Mouse (Mus musculus) embryonic facial prominence, embryonic 10.5 days (tissue): ENCODE measurements around the gene Foxj2. TPM values are rescaled to one million over a fixed set of nuclear protein-coding genes. Genes with fewer than 3 reads are reported as not detected.

Source experiments
- DNase-seq: peaks from one replicate; pipeline ENCODE4 v3.0.0-alpha.2; 2017; ENCODE audit warnings: low spot score
- H3K27ac ChIP-seq: fragments of 300-500 bp; sonication (generic); replicated peaks from 2 replicates; pipeline ENCODE4 v1.5.1; 2016; ENCODE audit warnings: mild to moderate bottlenecking
- H3K27me3 ChIP-seq: fragments of 300-500 bp; sonication (generic); replicated peaks from 2 replicates; pipeline ENCODE4 v1.6.1; 2016; ENCODE audit warnings: low read depth, mild to moderate bottlenecking; ENCODE audit not compliant: poor library complexity, severe bottlenecking
- H3K36me3 ChIP-seq: fragments of 300-500 bp; sonication (generic); replicated peaks from 2 replicates; pipeline ENCODE4 v1.6.1; 2016; ENCODE audit warnings: mild to moderate bottlenecking, moderate library complexity
- H3K4me1 ChIP-seq: fragments of 300-500 bp; sonication (generic); 2 replicates; pipeline ENCODE4 v1.6.1; 2016
- H3K4me3 ChIP-seq: fragments of 300-500 bp; sonication (generic); 2 replicates; pipeline ENCODE4 v1.5.1; 2016; ENCODE audit warnings: mild to moderate bottlenecking, moderate library complexity
- H3K9me3 ChIP-seq: fragments of 300-500 bp; sonication (generic); 2 replicates; pipeline ENCODE4 v1.6.1; 2016; ENCODE audit warnings: mild to moderate bottlenecking
- WGBS: fragments of 180-500 bp; shearing (Covaris S2); methylation state at CpG from one replicate; pipeline ENCODE4 v1.1.7; 2016; 5-methylcytosine and 5-hydroxymethylcytosine counted together
- microRNA-seq: library from miRNA; unstranded; fragments of <30 nt; microRNA quantifications from one replicate; pipeline ENCODE4, GENCODE M21; 2017
- polyA plus RNA-seq: library from polyadenylated mRNA; unstranded; fragments of >200 nt; fragmentation: Nextera tagmentation; extraction: Ambion mirVana; gene quantifications from 2 replicates; pipeline ENCODE4 v1.2.1, GENCODE M21; 2016

The Foxj2 gene
- polyA plus RNA-seq, 1 experiment from 2014 or later = 2.9 TPM

DNA sequence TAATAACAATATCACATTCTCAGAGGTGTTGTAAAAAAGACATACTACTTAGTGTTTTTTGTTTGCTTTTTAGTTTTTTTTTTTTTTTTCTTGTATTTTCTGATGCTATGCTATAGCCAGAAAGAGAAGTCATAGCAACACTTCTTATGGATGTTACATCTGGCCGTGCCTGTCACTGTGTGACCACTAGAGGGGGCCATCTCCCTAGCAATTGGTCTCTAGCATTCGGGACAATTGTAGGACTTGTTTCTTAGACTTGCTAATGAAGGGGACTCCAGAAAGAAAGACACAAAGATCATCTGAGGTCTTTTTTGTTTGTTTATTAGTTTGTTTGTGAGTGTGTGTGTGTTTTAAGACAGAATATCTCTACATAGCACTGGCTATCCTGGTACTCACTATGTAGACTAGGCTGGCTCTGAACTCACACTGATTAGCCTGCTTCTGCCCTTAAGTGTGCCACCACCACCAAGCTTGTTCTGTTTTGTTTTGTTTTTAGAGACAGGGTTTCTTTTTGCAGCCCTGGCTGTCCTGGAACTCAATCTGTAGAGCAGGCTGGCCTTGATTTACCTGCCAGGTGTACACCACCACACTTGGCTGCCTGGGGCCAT lies 72.8 kb downstream of the Foxj2 start:
- Histone ChIP-seq H3K36me3 (peaks cover 56% of the 10 kb centered on the region), H3K27me3 (no peaks in the 10 kb centered on the region), H3K27ac (no peak overlapping the region), H3K9me3 (no peaks in the 10 kb centered on the region), H3K4me3 (no peak overlapping the region), H3K4me1 (no peaks in the 10 kb centered on the region)
- DNase-seq = peak; percentile 67
- WGBS = 19% methylated on average over 2 of the region's 2 CpGs

Small RNA genes lying within 50 kb of the gene (microRNA-seq; reads per million reads assigned to microRNA genes)
- gene Mir7231 = not detected

Other genes starting within 250 kb of the Foxj2 start
- gene Apobec1, start 217.5 kb upstream of the Foxj2 start, polyA plus RNA-seq = 0.89 and 0.96 TPM in 2 replicates
- 0.06 TPM in 1 of 2 replicates, not detected in the other for gene Gdf3, start 209.8 kb upstream of the Foxj2 start, polyA plus RNA-seq
- gene Dppa3, start 193.5 kb upstream of the Foxj2 start, polyA plus RNA-seq = not detected in 2 replicates
- 0.26 TPM in 1 of 2 replicates, not detected in the other for gene Nanog, start 112.4 kb upstream of the Foxj2 start, polyA plus RNA-seq
- gene Slc2a3, start 18.3 kb upstream of the Foxj2 start, polyA plus RNA-seq = 55.4 and 68.4 TPM in 2 replicates
- 1.1 and 1.5 TPM in 2 replicates for gene C3ar1, start 36.2 kb downstream of the Foxj2 start, polyA plus RNA-seq
- gene Necap1, start 54.6 kb downstream of the Foxj2 start, polyA plus RNA-seq = 54.8 and 58.2 TPM in 2 replicates
- 0.65 and 1.0 TPM in 2 replicates for gene Clec4a1, start 101.9 kb downstream of the Foxj2 start, polyA plus RNA-seq
- 0.34 TPM in 2 replicates for gene Clec4a3, start 132.6 kb downstream of the Foxj2 start, polyA plus RNA-seq
- gene Clec4a4, start 170.5 kb downstream of the Foxj2 start, polyA plus RNA-seq = not detected in 2 replicates
- not detected in 2 replicates for gene Clec4b1, start 230.0 kb downstream of the Foxj2 start, polyA plus RNA-seq